Mouse (Mus musculus): ENCODE measurements around the gene Theg.

Gene Theg

DNA sequence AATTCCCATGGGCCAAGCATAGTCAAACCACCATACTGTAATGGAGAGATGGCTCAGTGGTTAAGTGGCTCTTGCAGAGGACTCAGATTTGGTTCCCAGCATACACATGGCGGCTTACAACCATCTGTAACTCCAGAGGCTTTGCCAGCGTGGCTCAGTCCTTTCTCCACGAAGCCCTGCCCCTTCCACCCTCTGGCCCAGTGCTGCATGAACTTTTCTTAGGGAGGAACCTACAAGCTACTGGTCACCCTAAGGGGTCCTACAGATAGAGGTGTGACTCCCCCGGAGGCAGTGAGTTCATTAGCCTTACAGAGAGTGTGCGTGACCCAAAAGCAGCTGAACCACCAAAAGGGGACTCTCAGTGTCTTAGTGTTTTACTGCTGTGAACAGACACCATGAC lies 30.2 kb downstream of the Theg start:
- no peak for DNase-seq (ENCODE audit: low read depth, low spot score)

GRCm38 (mm10) chr10:79555238-79555724 lies 31.9 kb downstream of the Theg start:
- no peak for DNase-seq (ENCODE audit: low read depth, low spot score)

DNA sequence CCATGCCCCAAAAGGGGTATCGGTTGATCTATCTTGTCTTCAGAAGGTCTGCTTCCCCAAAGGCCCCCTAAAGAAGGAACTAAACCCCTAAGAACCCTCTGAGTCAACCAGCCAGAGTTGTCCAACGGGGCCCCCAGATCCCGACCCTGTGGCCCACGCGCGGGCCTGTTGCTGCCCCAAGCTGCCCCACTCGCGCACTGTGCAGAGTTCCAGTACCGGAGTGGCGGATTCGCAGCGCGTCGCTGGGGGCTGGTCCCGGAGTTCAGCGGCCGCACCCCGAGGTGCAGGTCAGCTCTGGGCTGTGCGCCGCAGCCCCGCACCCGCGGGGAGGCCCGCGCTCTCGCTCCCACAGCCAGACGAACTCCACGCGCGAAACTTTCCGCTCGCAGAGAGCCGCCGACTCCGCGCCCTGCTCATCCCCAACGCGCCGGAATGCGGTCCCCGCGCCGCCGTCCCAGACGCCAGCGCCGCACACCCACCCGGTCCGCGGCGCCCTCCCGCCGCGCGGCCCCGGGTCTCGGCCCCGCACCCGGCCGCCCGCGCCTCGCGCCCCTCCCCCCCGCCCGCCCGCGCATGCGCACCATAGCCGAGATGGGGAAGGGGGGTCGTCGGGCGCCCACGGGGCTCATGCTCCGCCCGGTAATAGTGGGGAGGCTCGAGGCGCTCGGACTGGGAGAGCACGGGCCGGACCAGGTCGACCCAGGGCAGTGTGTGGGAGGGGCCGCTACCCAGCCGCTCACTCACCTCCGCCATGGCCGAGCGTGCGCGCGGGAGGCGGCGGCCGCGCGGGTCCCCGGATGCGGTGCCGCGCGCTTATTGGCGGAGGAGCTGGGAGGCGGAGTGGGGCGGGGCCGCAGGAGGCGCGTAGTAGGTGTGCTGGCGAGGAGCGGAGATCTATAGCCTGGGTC lies 32.5 kb downstream of the Theg start, which contains the start of gene Mier2:
Gene Mier2 (minus strand): TSS at position 870 of the 908 bp plus-strand sequence.
- DNase-seq (ENCODE audit: low read depth, low spot score), result peak; percentile 68

DNA sequence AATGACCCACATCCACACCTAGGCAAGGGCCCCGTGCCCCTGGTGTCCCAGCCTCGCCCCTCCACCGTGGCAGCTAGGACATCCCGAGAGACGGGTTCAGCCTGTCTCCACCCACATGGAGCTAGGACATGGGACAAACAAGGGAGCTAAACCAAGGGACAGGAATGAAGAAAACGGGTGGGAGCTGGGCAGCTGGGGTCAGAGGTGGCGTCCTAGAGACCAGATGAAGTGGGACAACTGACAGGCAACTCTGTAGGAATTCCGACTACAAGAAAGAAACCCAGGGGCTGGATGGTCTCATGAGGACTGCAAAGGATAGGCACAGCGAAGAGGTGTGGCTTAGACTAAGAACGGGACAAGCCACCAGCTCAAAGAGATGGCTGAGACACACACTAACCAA lies 33.4 kb downstream of the Theg start:
- no peak for DNase-seq (ENCODE audit: low read depth, low spot score)

- DNase-seq (ENCODE audit: low read depth, low spot score), result no peak
These were observed 34.0 kb downstream of the Theg start for GRCm38 (mm10) chr10:79553176-79553575.

- DNase-seq (ENCODE audit: low read depth, low spot score), result no peak
These were observed 34.6 kb downstream of the Theg start for GRCm38 (mm10) chr10:79552531-79552930.

DNA sequence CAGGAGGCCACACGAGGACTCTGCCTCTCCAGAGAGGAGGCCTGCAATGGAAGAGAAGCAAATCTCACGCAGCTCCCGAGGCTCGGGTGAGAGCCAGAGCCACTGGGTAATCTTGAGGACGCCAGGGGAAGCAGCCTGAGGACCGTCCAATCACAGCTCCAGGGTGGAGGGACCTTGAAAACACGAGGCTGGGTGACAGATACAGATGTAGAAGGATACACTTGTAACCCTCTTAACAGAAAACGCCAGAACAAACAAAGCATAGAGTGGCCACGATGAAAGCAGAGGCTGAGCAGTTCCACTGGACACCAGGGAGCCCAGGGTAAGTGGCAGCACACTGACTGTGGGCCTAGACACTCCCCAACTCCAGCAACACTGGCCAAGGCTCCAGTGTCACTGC lies 36.8 kb downstream of the Theg start:
- DNase-seq (ENCODE audit: low read depth, low spot score), result no peak

DNA sequence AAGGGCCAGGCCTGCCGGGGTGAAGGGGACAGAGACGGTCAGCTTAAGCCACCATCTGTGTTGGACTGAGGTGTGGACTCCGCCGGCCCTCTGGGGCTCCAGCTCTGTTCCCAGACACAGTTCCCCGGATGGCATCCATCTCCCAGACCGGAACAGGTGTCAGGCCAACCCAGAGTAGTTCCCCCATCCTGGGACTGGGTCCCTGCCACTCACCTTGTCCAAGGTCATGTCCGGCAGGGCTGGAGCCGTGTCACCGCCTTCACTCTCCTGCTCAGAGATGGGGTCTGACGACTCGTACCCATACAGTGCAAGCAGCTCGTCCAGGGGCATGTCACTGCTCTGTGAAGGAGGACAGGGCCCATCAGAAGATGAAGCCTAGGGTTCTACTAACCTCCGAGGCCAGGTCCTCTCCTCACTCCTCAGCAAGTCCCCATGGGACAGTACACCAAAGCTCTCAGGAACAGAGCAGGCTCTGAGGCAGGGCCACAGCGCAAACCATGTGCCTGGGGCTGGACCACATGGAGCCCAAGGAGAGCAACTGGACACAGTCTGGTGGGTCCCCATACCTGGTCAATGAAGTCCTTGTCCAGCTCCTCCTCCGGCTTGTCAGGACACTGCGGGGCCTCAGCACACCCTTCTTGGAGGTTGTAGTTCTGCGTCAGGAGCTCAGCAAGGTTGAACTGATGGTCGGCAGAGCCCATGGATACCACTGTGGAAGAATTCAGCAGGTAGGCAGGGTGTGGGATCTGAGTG lies 38.0 kb downstream of the Theg start:
- DNase-seq (ENCODE audit: low read depth, low spot score), result no peak

DNA sequence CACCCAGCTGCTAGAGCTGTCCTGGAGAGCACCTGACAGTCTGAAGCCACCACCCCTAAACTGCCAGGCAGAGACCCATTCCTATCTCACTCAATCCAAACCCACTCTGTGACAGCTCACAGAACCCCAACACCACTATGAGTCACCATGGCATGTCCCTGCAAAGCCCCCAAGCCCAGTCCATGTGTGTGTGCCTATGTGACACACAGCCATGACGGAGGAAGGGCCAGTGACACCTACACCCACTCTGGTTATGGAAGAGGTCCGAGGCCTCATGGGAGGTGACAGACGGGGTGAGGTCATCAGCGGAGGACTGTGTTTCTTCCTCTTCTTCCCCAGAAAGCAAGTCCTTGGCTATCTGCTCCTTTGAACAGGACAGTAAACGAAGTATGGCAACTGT lies 38.6 kb downstream of the Theg start:
- DNase-seq (ENCODE audit: low read depth, low spot score), result no peak

DNA sequence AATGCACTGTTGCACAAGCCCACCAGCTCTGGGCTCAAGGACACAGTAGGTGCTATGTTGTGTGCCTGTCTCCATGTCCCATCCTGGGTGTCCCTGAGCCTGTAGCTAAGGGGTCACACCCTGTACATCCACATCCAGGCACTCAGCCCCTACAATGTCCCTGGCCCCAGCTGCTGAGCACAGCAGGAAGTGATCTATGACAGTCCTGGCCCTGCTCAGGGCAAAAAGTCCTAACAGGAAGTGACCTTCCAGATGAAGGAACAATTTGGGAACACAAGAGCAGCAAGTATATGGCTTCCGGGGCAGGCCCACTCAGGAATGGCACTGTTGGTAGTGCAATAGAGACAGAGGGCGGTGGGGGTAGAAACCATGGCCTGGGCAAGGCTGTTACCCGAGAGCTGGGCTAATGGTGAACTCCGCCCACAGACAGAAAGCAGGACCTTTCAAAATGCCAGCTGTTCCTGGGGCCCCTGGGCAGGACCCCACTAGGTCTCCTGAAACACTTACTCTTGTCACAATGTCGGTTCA lies 39.9 kb downstream of the Theg start:
- DNase-seq (ENCODE audit: low read depth, low spot score), result no peak

GRCm38 (mm10) chr10:79546483-79546882 lies 40.6 kb downstream of the Theg start:
- no peak for DNase-seq (ENCODE audit: low read depth, low spot score)

DNA sequence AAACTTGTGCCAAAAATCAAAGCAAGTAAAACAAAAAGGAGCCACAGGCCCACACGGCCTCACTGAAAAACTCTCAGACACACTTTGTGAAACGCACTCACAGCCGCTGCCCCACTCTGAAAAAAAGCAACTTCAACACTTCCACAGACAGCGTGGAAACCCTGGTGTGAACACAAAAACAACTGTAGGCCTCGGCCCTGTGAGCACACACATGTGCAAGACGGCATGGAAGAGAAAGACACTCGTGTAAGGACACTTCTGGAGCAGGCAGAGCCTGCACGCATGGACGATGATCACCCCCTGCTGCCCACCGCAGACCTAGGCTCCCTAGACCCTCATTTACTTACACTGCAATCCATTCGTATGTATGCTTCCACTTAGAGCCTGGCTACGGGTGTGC lies 41.2 kb downstream of the Theg start:
- no peak for DNase-seq (ENCODE audit: low read depth, low spot score)

GRCm38 (mm10) chr10:79544631-79545030 lies 42.5 kb downstream of the Theg start:
- no peak for DNase-seq (ENCODE audit: low read depth, low spot score)

GRCm38 (mm10) chr10:79543884-79544597 lies 43.1 kb downstream of the Theg start:
- DNase-seq (ENCODE audit: low read depth, low spot score), result no peak

- no peak for DNase-seq (ENCODE audit: low read depth, low spot score)
These were observed 45.0 kb downstream of the Theg start for GRCm38 (mm10) chr10:79542171-79542570.

GRCm38 (mm10) chr10:79541522-79541921 lies 45.6 kb downstream of the Theg start:
- no peak for DNase-seq (ENCODE audit: low read depth, low spot score)

DNA sequence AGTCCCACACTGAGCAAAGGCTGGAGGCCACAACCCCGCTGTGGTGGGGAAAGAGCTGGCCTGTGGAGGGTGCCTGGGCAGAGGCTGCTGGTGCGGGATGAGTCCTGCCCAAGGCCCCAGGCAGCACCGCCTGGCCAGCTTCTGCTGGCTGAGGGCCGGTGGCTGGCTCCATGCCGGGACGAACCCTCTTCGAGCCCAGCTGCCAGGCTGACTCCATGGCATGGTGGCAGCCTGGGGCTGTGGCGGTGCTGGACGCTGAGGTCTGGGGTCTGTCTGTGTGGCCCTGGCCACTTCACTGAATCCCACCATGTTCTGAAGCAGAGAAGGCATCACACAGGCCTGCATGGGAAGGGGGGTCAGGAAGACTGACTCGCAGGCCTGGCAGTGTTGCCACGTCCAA lies 46.4 kb downstream of the Theg start:
- DNase-seq (ENCODE audit: low read depth, low spot score), result no peak

GRCm38 (mm10) chr10:79539701-79540495 lies 47.2 kb downstream of the Theg start:
- DNase-seq (ENCODE audit: low read depth, low spot score), result no peak

DNA sequence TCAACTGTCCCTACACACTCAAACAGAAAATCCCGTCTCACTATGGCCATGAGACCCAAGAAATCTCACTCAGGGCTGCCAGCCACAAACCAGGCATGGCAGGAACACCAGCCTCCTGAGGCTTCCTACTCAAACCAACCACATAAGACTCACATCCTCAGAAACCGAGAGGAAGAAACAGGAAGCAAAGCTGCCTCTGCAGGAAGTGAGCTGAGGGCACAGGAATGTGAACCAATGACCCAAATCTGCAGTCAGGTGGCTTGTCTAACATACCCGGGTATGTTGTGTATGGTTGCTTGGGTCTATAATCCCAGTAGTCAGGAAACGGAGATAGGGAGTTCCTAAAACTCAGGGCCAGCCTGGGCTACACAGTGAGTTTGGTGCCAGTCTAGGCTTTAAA lies 48.3 kb downstream of the Theg start:
- no peak for DNase-seq (ENCODE audit: low read depth, low spot score)

GRCm38 (mm10) chr10:79538323-79538722 lies 48.8 kb downstream of the Theg start:
- no peak for DNase-seq (ENCODE audit: low read depth, low spot score)

DNA sequence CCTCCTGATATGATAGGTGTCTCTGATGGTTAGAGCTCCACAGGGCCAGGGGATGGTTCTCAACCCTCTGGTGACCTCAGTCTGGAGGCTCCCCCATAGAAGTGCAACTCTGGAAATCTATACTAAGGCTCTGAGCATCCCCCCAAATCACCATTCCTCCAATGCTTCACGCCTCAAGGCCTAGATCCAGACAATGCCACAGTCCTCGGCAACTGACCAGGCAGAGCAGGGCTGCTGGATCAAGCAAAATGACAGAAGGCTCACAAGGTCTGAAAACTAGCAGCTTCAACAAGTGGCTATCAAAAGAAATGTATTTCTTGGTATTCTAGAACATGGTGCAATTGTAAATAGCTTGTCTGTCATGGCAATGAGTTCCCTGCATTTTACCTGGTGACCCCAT lies 49.4 kb downstream of the Theg start:
- no peak for DNase-seq (ENCODE audit: low read depth, low spot score)

Measured in retina, postnatal 7 days (tissue).